Mouse (Mus musculus) midbrain, embryonic 11.5 days (tissue): ENCODE measurements around the gene Srpx2. TPM values are rescaled to one million over a fixed set of nuclear protein-coding genes. Genes with fewer than 3 reads are reported as not detected.
A peak's percentile ranks its signal among the peaks of the same experiment; 100 is the strongest.

ENCODE experiments used
- ATAC-seq: fragments of 200-750 bp; cut with Nextera tagmentation; 2 replicates; pipeline ENCODE4 v1.8.0; 2017; ENCODE audit warnings: moderate TSS enrichment, moderate library complexity; ENCODE audit not compliant: low FRiP score
- DNase-seq: peaks from one replicate; pipeline ENCODE4 v3.0.0; 2015; ENCODE audit warnings: low spot score; ENCODE audit errors: missing footprints
- H3K27ac ChIP-seq: fragments of 300-500 bp; sonication (generic); 2 replicates; pipeline ENCODE4 v1.5.1; 2014; ENCODE audit warnings: low read depth, low read length
- H3K27me3 ChIP-seq: fragments of 300-500 bp; sonication (generic); 2 replicates; pipeline ENCODE4 v1.6.1; 2014; ENCODE audit warnings: mild to moderate bottlenecking, low read length, moderate library complexity, mixed read lengths; ENCODE audit not compliant: control insufficient read depth, insufficient read depth
- H3K36me3 ChIP-seq: fragments of 300-500 bp; sonication (generic); 2 replicates; pipeline ENCODE4 v1.6.1; 2014; ENCODE audit warnings: mild to moderate bottlenecking, low read length, moderate library complexity, mixed read lengths; ENCODE audit not compliant: control insufficient read depth, insufficient read depth
- H3K4me1 ChIP-seq: fragments of 300-500 bp; sonication (generic); 2 replicates; pipeline ENCODE4 v1.6.1; 2014; ENCODE audit warnings: low read length; ENCODE audit not compliant: control insufficient read depth, insufficient read depth
- H3K4me2 ChIP-seq: fragments of 300-500 bp; sonication (generic); 2 replicates; pipeline ENCODE4 v1.6.1; 2014; ENCODE audit warnings: mild to moderate bottlenecking, moderate library complexity
- H3K4me3 ChIP-seq: fragments of 300-500 bp; sonication (generic); 2 replicates; pipeline ENCODE4 v1.5.1; 2014; ENCODE audit warnings: low read depth, low read length
- H3K9ac ChIP-seq: fragments of 300-500 bp; sonication (generic); 2 replicates; pipeline ENCODE4 v1.6.1; 2014; ENCODE audit warnings: low read length
- H3K9me3 ChIP-seq: fragments of 300-500 bp; sonication (generic); 2 replicates; pipeline ENCODE4 v1.6.1; 2016; ENCODE audit warnings: low read length; ENCODE audit not compliant: control insufficient read depth
- WGBS: fragments of 180-500 bp; shearing (Covaris S2); extraction: QIAGEN DNeasy Blood & Tissue Kit; methylation state at CpG from one replicate; pipeline ENCODE4 v1.1.7; 2014; 5-methylcytosine and 5-hydroxymethylcytosine counted together
- polyA plus RNA-seq: library from polyadenylated mRNA; unstranded; fragments of >200 nt; fragmentation: Nextera tagmentation; extraction: Ambion mirVana; gene quantifications from 2 replicates; pipeline ENCODE4 v1.2.1, GENCODE M21; 2014

The Srpx2 gene
- 1.6 and 1.8 TPM in 2 replicates for polyA plus RNA-seq

DNA sequence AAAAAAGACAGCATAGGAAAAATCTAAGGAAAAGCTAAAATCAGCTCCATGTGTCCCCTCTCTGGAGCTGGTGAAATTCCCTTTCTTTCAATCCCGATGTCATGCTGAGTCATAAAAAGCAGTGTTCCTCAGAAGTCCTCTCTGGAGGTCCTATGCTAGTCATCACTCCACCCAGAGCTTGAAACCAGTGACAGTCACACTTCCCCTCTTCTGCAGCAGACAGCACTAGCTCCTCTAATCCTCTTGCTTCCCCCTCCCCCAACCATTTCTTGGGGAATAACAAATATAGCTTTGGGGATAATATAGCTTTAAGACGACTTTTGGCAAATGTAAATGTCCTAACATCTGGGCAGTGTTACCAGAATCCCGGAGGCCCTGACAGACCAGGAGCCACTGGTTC is at the start of gene Srpx2:
Gene Srpx2, plus strand, starts transcription at position 166 of the 400 bp plus-strand sequence.
- DNase-seq (no peak), ATAC-seq (no peak)
- no peak within 1 kb of the TSS for H3K4me2 ChIP-seq
- 0 out of 2 replicates have a peak, but pooled peaks cover 2% of the 10 kb centered on the region for H3K27me3 ChIP-seq
- H3K36me3 ChIP-seq, result no peaks in the 10 kb centered on the region
- H3K9ac ChIP-seq, result no peak within 1 kb of the TSS
- 38% methylated on average over 3 of the region's 3 CpGs for WGBS
- H3K9me3 ChIP-seq, result no peaks in the 10 kb centered on the region
- no peak within 1 kb of the TSS for H3K27ac ChIP-seq
- no peak within 1 kb of the TSS for H3K4me3 ChIP-seq
- peaks cover 5% of the 10 kb centered on the region; the same call in 1 of the 2 replicates for H3K4me1 ChIP-seq

DNA sequence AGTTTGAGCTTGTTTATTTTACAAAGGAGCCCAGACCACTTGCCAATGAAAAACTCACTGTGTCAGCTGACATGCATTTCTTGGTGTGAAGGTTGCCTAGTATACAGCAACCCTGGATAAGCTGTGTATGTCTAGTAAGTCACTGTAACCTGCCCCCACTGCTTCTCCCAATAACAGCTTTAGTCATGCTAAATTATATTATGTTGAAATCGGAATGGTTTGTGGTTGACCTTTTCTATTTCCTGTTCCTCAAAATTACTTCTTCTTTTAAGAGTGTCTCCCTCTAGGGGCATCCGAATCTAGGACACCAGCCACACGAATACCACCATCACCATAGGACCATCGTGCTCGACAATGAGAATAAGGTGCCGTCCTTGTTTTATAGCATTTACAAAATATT is 38.5 kb upstream of the Srpx2 start:
- no peak overlapping the region for H3K4me2 ChIP-seq
- H3K36me3 ChIP-seq, result no peaks in the 10 kb centered on the region
- no peaks in the 10 kb centered on the region for H3K4me1 ChIP-seq
- H3K27ac ChIP-seq, result no peak overlapping the region
- H3K9me3 ChIP-seq, result no peaks in the 10 kb centered on the region
- WGBS, result 93% methylated on average over 6 of the region's 6 CpGs
- DNase-seq, result no peak
- H3K9ac ChIP-seq, result no peak overlapping the region
- H3K27me3 ChIP-seq, result no peaks in the 10 kb centered on the region
- no peak for ATAC-seq
- H3K4me3 ChIP-seq, result no peak overlapping the region

DNA sequence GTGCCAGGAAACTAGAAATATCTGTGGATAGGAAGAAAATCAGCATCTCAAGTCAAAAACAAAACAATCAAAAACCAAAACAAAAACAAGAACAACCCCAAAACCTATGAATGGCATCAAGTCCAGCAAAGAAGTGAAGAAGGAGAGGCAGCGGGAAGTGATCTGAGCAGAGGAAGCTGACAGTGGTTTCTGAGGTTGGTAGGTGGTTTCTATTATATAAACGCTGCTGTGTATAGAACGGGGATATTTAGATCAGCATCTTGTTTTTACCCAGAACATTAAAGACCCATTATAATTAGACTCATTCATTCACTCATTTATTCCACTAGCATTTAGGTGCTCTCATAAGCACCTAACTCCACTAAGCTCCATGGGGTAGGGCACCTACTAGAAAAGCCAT is 20.9 kb upstream of the Srpx2 start:
- Histone ChIP-seq H3K27me3 (no peaks in the 10 kb centered on the region), H3K4me2 (no peak overlapping the region), H3K27ac (no peak overlapping the region), H3K9me3 (no peaks in the 10 kb centered on the region), H3K9ac (no peak overlapping the region), H3K4me1 (no peaks in the 10 kb centered on the region), H3K36me3 (no peaks in the 10 kb centered on the region), H3K4me3 (no peak overlapping the region)
- no peak for ATAC-seq
- no peak for DNase-seq
- WGBS, result 97% methylated on average over 3 of the region's 3 CpGs

DNA sequence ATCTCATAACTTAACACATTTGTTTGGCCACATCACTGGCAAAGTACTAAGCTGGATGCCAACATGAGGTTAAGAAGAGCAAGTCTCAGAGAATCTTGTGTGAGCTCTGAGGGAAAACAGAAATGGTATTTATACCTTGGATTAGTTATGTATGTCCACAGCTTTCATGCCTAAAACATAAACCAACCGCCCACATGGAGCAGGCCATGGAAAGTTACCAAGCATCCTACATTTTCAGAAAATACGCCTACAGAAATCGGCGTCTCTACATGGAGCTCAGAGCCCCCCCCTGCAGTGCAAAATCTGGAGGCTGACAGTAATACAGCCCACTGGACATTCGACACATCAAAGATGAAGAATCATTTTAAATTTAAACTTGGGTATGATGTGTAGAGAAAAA is 20.1 kb upstream of the Srpx2 start:
- H3K36me3 ChIP-seq, result no peaks in the 10 kb centered on the region
- no peak for ATAC-seq
- no peak overlapping the region for H3K27ac ChIP-seq
- 91% methylated on average over 5 of the region's 5 CpGs for WGBS
- no peak overlapping the region for H3K4me3 ChIP-seq
- H3K4me2 ChIP-seq, result no peak overlapping the region
- H3K9ac ChIP-seq, result no peak overlapping the region
- DNase-seq, result peak; percentile 61
- no peaks in the 10 kb centered on the region for H3K4me1 ChIP-seq
- no peaks in the 10 kb centered on the region for H3K9me3 ChIP-seq
- H3K27me3 ChIP-seq, result no peaks in the 10 kb centered on the region

DNA sequence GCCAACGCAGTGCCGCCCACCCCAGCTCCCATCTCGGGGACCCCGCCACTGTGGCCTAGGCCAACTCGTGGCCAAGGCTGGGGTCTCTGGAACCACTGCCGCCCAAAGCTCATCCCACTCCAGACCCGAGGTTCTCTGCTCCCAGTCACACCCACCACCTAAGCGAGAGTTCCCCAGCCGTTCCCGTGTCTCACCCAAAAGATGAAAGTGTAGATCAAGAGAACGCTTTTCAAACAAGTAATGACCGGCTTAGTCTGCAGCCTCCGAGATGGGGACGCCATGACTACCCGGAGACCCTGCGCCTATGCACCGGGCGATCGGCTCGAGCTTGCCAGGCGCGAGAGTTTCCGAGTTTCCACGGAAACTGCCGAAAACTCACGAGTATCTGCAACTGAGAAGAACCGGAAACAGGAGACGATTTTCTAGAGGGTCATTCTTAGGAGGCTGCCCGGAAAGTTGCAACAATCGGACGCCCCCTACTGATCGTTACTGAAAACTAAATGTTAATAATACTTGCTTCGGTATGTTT is 10.1 kb upstream of the Srpx2 start, which contains the start of gene Tspan6:
Gene Tspan6, minus strand, starts transcription at position 416 of the 529 bp plus-strand sequence.
- H3K4me2 ChIP-seq, result peak within 1 kb of the TSS; percentile 42
- WGBS, result 19% methylated on average over 33 of the region's 33 CpGs
- H3K27me3 ChIP-seq, result no peaks in the 10 kb centered on the region
- no peaks in the 10 kb centered on the region for H3K4me1 ChIP-seq
- no peaks in the 10 kb centered on the region; the same call in 1 of the 2 replicates for H3K36me3 ChIP-seq
- H3K9me3 ChIP-seq, result no peaks in the 10 kb centered on the region
- peak within 1 kb of the TSS; percentile 45 for H3K4me3 ChIP-seq
- DNase-seq (peak; percentile 98), ATAC-seq (peak; percentile 97)
- H3K27ac ChIP-seq, result no peak within 1 kb of the TSS
- peak within 1 kb of the TSS; percentile 76 for H3K9ac ChIP-seq

DNA sequence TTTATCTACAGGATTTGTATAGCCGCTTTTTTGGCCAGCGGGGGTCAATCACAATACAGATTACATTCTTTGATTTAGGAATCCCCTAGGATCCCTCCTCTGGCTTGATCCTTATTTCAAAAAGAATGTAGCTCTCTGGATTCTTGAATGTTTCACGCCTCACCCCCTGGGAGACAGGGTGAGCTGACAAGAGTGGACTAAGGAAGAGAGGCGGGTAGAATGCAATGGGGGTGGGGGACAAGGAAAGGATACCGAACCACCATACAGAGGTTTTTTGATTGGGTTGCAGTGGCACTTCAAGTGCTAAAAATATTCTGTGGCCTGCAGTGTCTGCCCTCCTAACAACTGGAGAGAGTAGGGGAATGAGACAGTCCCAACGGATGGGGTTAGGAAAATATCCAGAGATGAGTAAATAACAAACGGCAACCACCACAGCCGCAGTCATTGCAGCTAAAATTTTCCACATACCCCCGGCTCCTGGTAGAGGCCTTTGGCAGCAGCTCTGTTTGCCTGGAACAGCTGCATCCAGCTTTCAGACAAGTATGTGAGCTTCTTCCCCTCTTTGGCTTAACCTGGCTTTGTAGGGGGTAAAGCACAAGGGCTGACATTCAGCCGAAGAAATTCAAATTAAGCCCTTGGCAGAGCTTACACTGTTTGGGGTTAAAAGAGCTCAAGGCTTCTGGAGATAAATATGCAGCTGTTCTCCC is 3.3 kb downstream of the Srpx2 start:
- no peaks in the 10 kb centered on the region for H3K9me3 ChIP-seq
- no peak overlapping the region for H3K4me3 ChIP-seq
- H3K4me1 ChIP-seq, result peaks cover 5% of the 10 kb centered on the region; the same call in 1 of the 2 replicates
- H3K4me2 ChIP-seq, result no peak overlapping the region
- no peak overlapping the region for H3K27ac ChIP-seq
- H3K9ac ChIP-seq, result no peak overlapping the region
- H3K36me3 ChIP-seq, result no peaks in the 10 kb centered on the region
- ATAC-seq (no peak), DNase-seq (no peak)
- WGBS, result 28% methylated on average over 10 of the region's 10 CpGs
- H3K27me3 ChIP-seq, result 0 out of 2 replicates have a peak, but pooled peaks cover 2% of the 10 kb centered on the region

DNA sequence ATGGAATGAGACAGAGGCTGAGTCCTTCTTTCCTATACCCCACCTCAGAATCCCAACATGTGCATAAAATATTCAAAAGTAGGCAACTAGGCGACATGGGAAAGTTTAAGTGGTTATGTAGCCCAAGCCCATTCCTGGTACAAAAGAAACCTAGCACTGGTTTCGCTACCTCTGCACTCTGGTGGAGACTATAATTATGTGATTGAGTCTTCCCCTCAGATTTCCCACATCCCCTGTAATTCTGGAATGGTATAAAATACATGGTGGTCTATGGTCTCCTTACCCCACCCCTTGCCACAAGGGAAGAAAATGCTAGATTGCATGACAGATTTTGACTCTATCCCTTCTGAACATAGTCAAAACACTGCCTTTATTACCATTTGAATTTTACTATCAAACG is 4.8 kb downstream of the Srpx2 start:
- Histone ChIP-seq H3K27ac (no peak overlapping the region), H3K36me3 (no peaks in the 10 kb centered on the region), H3K4me2 (no peak overlapping the region), H3K4me1 (peaks cover 5% of the 10 kb centered on the region; the same call in 1 of the 2 replicates), H3K4me3 (no peak overlapping the region), H3K9me3 (no peaks in the 10 kb centered on the region), H3K9ac (no peak overlapping the region), H3K27me3 (0 out of 2 replicates have a peak, but pooled peaks cover 2% of the 10 kb centered on the region)
- DNase-seq (no peak), ATAC-seq (no peak)
- WGBS, result 83% methylated on average over 3 of the region's 3 CpGs

DNA sequence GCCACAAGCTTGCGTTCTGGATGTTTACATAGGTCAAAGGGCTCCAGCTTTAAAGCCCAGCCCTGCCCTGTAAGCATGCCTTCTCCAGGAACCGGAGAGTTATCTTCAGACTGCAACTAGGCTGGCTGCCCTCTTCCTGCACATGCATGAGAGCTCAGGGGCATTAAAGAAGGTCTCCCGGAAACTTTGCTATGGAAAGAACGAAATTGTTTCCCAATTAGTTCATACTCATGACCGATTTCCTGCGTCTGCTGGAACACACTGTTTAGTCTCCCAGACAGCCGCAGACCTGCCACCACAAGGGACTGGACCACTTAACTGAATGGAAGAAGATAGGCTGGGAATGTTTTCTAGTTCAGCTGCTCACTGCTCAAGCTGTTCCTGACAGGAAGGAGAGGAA is 6.0 kb downstream of the Srpx2 start:
- Histone ChIP-seq H3K4me3 (no peak overlapping the region), H3K9ac (no peak overlapping the region), H3K4me2 (no peak overlapping the region), H3K36me3 (no peaks in the 10 kb centered on the region), H3K9me3 (no peaks in the 10 kb centered on the region), H3K4me1 (peaks cover 5% of the 10 kb centered on the region; the same call in 1 of the 2 replicates), H3K27ac (no peak overlapping the region), H3K27me3 (0 out of 2 replicates have a peak, but pooled peaks cover 2% of the 10 kb centered on the region)
- ATAC-seq (no peak), DNase-seq (no peak)
- WGBS, result 64% methylated on average over 7 of the region's 7 CpGs

DNA sequence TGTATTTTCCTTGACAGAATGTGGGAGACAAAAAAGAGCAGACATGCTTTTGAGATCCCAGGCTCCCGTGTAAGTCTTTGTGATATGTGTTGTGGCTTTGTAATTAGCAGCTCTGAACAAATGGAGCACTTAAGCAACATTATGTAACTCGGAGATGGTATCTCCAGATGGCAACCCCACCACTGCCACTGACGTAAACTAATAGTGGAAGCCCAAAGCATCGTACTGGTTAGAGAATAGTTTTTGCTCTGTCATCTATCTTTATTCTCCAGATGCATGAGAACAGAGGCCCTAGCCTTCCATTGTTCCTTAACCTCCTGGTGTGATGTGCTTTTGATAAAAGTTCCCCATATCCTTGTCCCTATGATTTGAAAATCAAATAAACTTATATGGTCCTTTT is 13.0 kb downstream of the Srpx2 start:
- no peaks in the 10 kb centered on the region for H3K36me3 ChIP-seq
- H3K27me3 ChIP-seq, result no peaks in the 10 kb centered on the region; the same call in 1 of the 2 replicates
- H3K4me1 ChIP-seq, result no peaks in the 10 kb centered on the region
- H3K9me3 ChIP-seq, result no peaks in the 10 kb centered on the region
- H3K9ac ChIP-seq, result no peak overlapping the region
- WGBS, result 77% methylated on average over 4 of the region's 4 CpGs
- ATAC-seq (no peak), DNase-seq (no peak)
- H3K4me2 ChIP-seq, result no peak overlapping the region
- no peak overlapping the region for H3K27ac ChIP-seq
- no peak overlapping the region for H3K4me3 ChIP-seq
